Mouse (Mus musculus): ENCODE results near the gene Adat1. TPM values are rescaled to one million over a fixed set of nuclear protein-coding genes. Genes with fewer than 3 reads are reported as not detected.

Gene Adat1
- polyA plus RNA-seq, 1 experiment = 5.3 TPM

- H3K4me1 ChIP-seq (ENCODE audit: control insufficient read depth, insufficient read depth, low read length) = no peaks in the 10 kb centered on the region
- H3K27ac ChIP-seq (ENCODE audit: control insufficient read depth, insufficient read depth, low read depth, low read length) = no peak overlapping the region
- no peaks in the 10 kb centered on the region for H3K27me3 ChIP-seq (ENCODE audit: control insufficient read depth, insufficient read depth, low read length)
- H3K4me3 ChIP-seq (ENCODE audit: control insufficient read depth, low read depth, low read length) = no peak overlapping the region
- no peaks in the 10 kb centered on the region for H3K36me3 ChIP-seq (ENCODE audit: control insufficient read depth, insufficient read depth, low read length)
- TF ChIP-seq CTCF (IDR thresholded peaks at IDR 0.05; ENCODE audit: control insufficient read depth, insufficient read depth, insufficient replicate concordance, low read depth, low read length) (no peak), POLR2A (IDR thresholded peaks at IDR 0.05; ENCODE audit: control insufficient read depth, low read depth, low read length) (no peak)
Observed at GRCm38 (mm10) chr8:111951317-111951716, 40.8 kb downstream of the Adat1 start.

GRCm38 (mm10) chr8:111950846-111951245 is 41.3 kb downstream of the Adat1 start:
- TF ChIP-seq POLR2A (IDR thresholded peaks at IDR 0.05; ENCODE audit: control insufficient read depth, low read depth, low read length) (no peak), CTCF (IDR thresholded peaks at IDR 0.05; ENCODE audit: control insufficient read depth, insufficient read depth, insufficient replicate concordance, low read depth, low read length) (no peak)
- no peaks in the 10 kb centered on the region for H3K4me1 ChIP-seq (ENCODE audit: control insufficient read depth, insufficient read depth, low read length)
- H3K27me3 ChIP-seq (ENCODE audit: control insufficient read depth, insufficient read depth, low read length) = no peaks in the 10 kb centered on the region
- H3K4me3 ChIP-seq (ENCODE audit: control insufficient read depth, low read depth, low read length) = no peak overlapping the region
- no peak overlapping the region for H3K27ac ChIP-seq (ENCODE audit: control insufficient read depth, insufficient read depth, low read depth, low read length)
- no peaks in the 10 kb centered on the region for H3K36me3 ChIP-seq (ENCODE audit: control insufficient read depth, insufficient read depth, low read length)

GRCm38 (mm10) chr8:111947954-111948353 is 44.1 kb downstream of the Adat1 start:
- no peak overlapping the region for H3K27ac ChIP-seq (ENCODE audit: control insufficient read depth, insufficient read depth, low read depth, low read length)
- no peaks in the 10 kb centered on the region for H3K36me3 ChIP-seq (ENCODE audit: control insufficient read depth, insufficient read depth, low read length)
- no peaks in the 10 kb centered on the region for H3K4me1 ChIP-seq (ENCODE audit: control insufficient read depth, insufficient read depth, low read length)
- no peaks in the 10 kb centered on the region for H3K27me3 ChIP-seq (ENCODE audit: control insufficient read depth, insufficient read depth, low read length)
- H3K4me3 ChIP-seq (ENCODE audit: control insufficient read depth, low read depth, low read length) = no peak overlapping the region
- TF ChIP-seq POLR2A (IDR thresholded peaks at IDR 0.05; ENCODE audit: control insufficient read depth, low read depth, low read length) (no peak), CTCF (IDR thresholded peaks at IDR 0.05; ENCODE audit: control insufficient read depth, insufficient read depth, insufficient replicate concordance, low read depth, low read length) (no peak)

GRCm38 (mm10) chr8:111947144-111947543 is 45.0 kb downstream of the Adat1 start:
- H3K27ac ChIP-seq (ENCODE audit: control insufficient read depth, insufficient read depth, low read depth, low read length) = no peak overlapping the region
- H3K36me3 ChIP-seq (ENCODE audit: control insufficient read depth, insufficient read depth, low read length) = no peaks in the 10 kb centered on the region
- peaks cover 2% of the 10 kb centered on the region for H3K4me1 ChIP-seq (ENCODE audit: control insufficient read depth, insufficient read depth, low read length)
- H3K27me3 ChIP-seq (ENCODE audit: control insufficient read depth, insufficient read depth, low read length) = no peaks in the 10 kb centered on the region
- TF ChIP-seq POLR2A (IDR thresholded peaks at IDR 0.05; ENCODE audit: control insufficient read depth, low read depth, low read length) (no peak), CTCF (IDR thresholded peaks at IDR 0.05; ENCODE audit: control insufficient read depth, insufficient read depth, insufficient replicate concordance, low read depth, low read length) (no peak)
- no peak overlapping the region for H3K4me3 ChIP-seq (ENCODE audit: control insufficient read depth, low read depth, low read length)

- H3K4me3 ChIP-seq (ENCODE audit: control insufficient read depth, low read depth, low read length) = no peak overlapping the region
- H3K27ac ChIP-seq (ENCODE audit: control insufficient read depth, insufficient read depth, low read depth, low read length) = no peak overlapping the region
- H3K4me1 ChIP-seq (ENCODE audit: control insufficient read depth, insufficient read depth, low read length) = peaks cover 16% of the 10 kb centered on the region
- TF ChIP-seq POLR2A (IDR thresholded peaks at IDR 0.05; ENCODE audit: control insufficient read depth, low read depth, low read length) (no peak), CTCF (IDR thresholded peaks at IDR 0.05; ENCODE audit: control insufficient read depth, insufficient read depth, insufficient replicate concordance, low read depth, low read length) (no peak)
- no peaks in the 10 kb centered on the region for H3K36me3 ChIP-seq (ENCODE audit: control insufficient read depth, insufficient read depth, low read length)
- no peaks in the 10 kb centered on the region for H3K27me3 ChIP-seq (ENCODE audit: control insufficient read depth, insufficient read depth, low read length)
Observed at GRCm38 (mm10) chr8:111943544-111943943, 48.6 kb downstream of the Adat1 start.

- Histone ChIP-seq H3K36me3 (ENCODE audit: control insufficient read depth, insufficient read depth, low read length) (no peaks in the 10 kb centered on the region), H3K4me3 (ENCODE audit: control insufficient read depth, low read depth, low read length) (peak overlapping the region; percentile 97), H3K27ac (ENCODE audit: control insufficient read depth, insufficient read depth, low read depth, low read length) (peak overlapping the region; percentile 58), H3K4me1 (ENCODE audit: control insufficient read depth, insufficient read depth, low read length) (peaks cover 16% of the 10 kb centered on the region), H3K27me3 (ENCODE audit: control insufficient read depth, insufficient read depth, low read length) (no peaks in the 10 kb centered on the region)
- TF ChIP-seq POLR2A (IDR thresholded peaks at IDR 0.05; ENCODE audit: control insufficient read depth, low read depth, low read length) (peak; percentile 25; the same call in 1 of the 2 replicates), CTCF (IDR thresholded peaks at IDR 0.05; ENCODE audit: control insufficient read depth, insufficient read depth, insufficient replicate concordance, low read depth, low read length) (no peak)
Observed at GRCm38 (mm10) chr8:111941101-111941454, 51.0 kb downstream of the Adat1 start.

- peak; percentile 64 for TF ChIP-seq POLR2A (IDR thresholded peaks at IDR 0.05; ENCODE audit: control insufficient read depth, low read depth, low read length)
- no peak for TF ChIP-seq CTCF (IDR thresholded peaks at IDR 0.05; ENCODE audit: control insufficient read depth, insufficient read depth, insufficient replicate concordance, low read depth, low read length)
- Histone ChIP-seq H3K4me1 (ENCODE audit: control insufficient read depth, insufficient read depth, low read length) (peaks cover 16% of the 10 kb centered on the region), H3K27me3 (ENCODE audit: control insufficient read depth, insufficient read depth, low read length) (no peaks in the 10 kb centered on the region), H3K27ac (ENCODE audit: control insufficient read depth, insufficient read depth, low read depth, low read length) (peak within 1 kb of the TSS; percentile 58), H3K36me3 (ENCODE audit: control insufficient read depth, insufficient read depth, low read length) (no peaks in the 10 kb centered on the region), H3K4me3 (ENCODE audit: control insufficient read depth, low read depth, low read length) (peak within 1 kb of the TSS; percentile 97)
Observed at GRCm38 (mm10) chr8:111940171-111941100, 51.7 kb downstream of the Adat1 start, which contains the start of gene Gabarapl2. Gene Gabarapl2, plus strand, starts transcription at chr8:111940703.

Measured in testis, adult 2 months (tissue).